Mouse (Mus musculus) lung, embryonic 15.5 days (tissue): ENCODE data around the gene Dntt. TPM values are rescaled to one million over a fixed set of nuclear protein-coding genes. Genes with fewer than 3 reads are reported as not detected.
A peak's percentile ranks its signal among the peaks of the same experiment; 100 is the strongest.

Source experiments
- ATAC-seq: fragments of 200-750 bp; cut with Nextera tagmentation; 2 replicates; pipeline ENCODE4 v1.8.0; 2017; ENCODE audit warnings: moderate number of reproducible peaks, borderline replicate concordance; ENCODE audit not compliant: low FRiP score, low TSS enrichment; ENCODE audit errors: extremely low read depth
- H3K27ac ChIP-seq: fragments of 300-500 bp; sonication (generic); 2 replicates; pipeline ENCODE4 v1.5.1; 2015; ENCODE audit warnings: moderate library complexity, mild to moderate bottlenecking, inconsistent platforms
- H3K27me3 ChIP-seq: fragments of 300-500 bp; sonication (generic); 2 replicates; pipeline ENCODE4 v1.6.1; 2015; ENCODE audit warnings: inconsistent platforms
- H3K36me3 ChIP-seq: fragments of 300-500 bp; sonication (generic); 2 replicates; pipeline ENCODE4 v1.6.1; 2015; ENCODE audit warnings: inconsistent platforms
- H3K4me1 ChIP-seq: fragments of 300-500 bp; sonication (generic); 2 replicates; pipeline ENCODE4 v1.6.1; 2015; ENCODE audit warnings: inconsistent platforms
- H3K4me2 ChIP-seq: fragments of 300-500 bp; sonication (generic); 2 replicates; pipeline ENCODE4 v1.6.1; 2015; ENCODE audit warnings: inconsistent platforms, mild to moderate bottlenecking, moderate library complexity
- H3K4me3 ChIP-seq: fragments of 300-500 bp; sonication (generic); 2 replicates; pipeline ENCODE4 v1.5.1; 2015; ENCODE audit warnings: mild to moderate bottlenecking, inconsistent platforms
- H3K9ac ChIP-seq: fragments of 300-500 bp; sonication (generic); 2 replicates; pipeline ENCODE4 v1.6.1; 2015; ENCODE audit warnings: inconsistent platforms
- H3K9me3 ChIP-seq: fragments of 300-500 bp; sonication (generic); 2 replicates; pipeline ENCODE4 v1.6.1; 2016; ENCODE audit warnings: inconsistent platforms
- WGBS: fragments of 180-500 bp; shearing (Covaris S2); methylation state at CpG from one replicate; pipeline ENCODE4 v1.1.7; 2015; 5-methylcytosine and 5-hydroxymethylcytosine counted together
- polyA plus RNA-seq: library from polyadenylated mRNA; unstranded; fragments of >200 nt; fragmentation: Nextera tagmentation; extraction: Ambion mirVana; gene quantifications from 2 replicates; pipeline ENCODE4 v1.2.1, GENCODE M21; 2015

Dntt gene
- polyA plus RNA-seq, 1 experiment from 2014 or later = 0.19 TPM

DNA sequence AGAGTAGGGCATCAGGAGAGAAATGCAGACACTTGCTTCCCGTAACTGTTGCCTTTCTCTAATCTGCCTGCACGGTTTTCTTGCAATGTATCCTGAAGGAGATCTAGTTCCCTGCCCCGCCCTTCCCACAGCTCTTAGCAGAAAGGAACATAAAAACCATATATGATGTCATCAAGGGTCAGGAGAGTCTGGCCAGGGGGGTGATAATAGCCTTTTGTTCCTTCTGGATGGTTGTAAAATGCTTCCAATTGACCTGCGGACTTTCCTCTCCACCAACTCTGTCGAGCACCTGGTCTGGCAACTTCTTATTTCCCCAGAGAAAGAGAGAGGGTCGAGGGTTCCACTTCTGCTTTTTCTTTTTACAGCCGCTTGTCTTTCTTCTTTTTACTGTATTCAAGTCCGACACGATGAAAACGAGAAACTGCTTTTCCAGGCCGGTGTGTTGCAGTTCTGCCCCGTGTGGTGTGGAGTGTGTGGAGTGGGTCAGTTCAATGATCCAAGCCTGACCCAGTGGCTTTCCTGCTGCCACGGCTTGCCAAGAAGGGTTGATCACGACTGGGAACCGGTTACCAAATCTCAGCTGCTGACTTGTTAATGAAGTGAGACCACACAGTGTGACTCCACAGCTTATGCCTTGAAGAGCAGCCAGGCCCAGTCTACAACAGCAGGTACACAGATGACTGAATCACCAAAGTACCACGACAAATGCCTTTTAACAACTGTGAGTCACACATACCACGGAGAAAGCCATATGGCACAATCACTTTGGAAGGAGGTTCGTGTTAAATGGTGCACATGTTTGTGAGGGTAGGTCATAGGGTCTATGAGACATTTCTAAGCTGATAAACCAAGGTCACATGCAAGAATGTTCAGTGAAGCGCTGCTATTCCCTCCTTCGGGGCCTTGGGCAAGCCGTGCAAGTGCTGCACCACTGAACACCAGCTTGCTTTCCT is 33.4 kb upstream of the Dntt start:
- Histone ChIP-seq H3K9ac (no peak overlapping the region), H3K27ac (no peak overlapping the region), H3K27me3 (no peaks in the 10 kb centered on the region), H3K36me3 (no peaks in the 10 kb centered on the region), H3K9me3 (no peaks in the 10 kb centered on the region), H3K4me2 (no peak overlapping the region), H3K4me3 (no peak overlapping the region), H3K4me1 (0 out of 2 replicates have a peak, but pooled peaks cover 4% of the 10 kb centered on the region)
- WGBS = 39% methylated on average over 21 of the region's 21 CpGs
- ATAC-seq = no peak

DNA sequence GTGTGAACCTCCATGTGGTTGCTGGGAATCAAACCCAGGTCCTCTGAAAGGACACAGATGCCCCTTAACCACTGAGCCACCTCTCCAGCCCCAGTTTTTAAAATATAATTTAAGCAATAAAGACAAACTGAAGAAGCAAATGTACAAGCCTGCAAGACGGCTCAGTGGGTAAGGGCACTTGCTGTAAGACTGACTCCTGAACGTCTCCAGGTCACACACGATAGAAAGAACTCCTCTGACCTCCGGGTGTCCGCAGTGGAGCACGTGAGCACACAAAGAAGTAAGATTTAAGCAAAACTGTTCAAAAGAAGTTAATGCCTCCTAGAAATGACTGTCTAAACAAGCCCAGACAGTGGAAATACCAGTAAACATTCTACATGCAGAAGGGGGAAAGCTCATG is 32.4 kb upstream of the Dntt start:
- no peaks in the 10 kb centered on the region for H3K36me3 ChIP-seq
- H3K27ac ChIP-seq = no peak overlapping the region

DNA sequence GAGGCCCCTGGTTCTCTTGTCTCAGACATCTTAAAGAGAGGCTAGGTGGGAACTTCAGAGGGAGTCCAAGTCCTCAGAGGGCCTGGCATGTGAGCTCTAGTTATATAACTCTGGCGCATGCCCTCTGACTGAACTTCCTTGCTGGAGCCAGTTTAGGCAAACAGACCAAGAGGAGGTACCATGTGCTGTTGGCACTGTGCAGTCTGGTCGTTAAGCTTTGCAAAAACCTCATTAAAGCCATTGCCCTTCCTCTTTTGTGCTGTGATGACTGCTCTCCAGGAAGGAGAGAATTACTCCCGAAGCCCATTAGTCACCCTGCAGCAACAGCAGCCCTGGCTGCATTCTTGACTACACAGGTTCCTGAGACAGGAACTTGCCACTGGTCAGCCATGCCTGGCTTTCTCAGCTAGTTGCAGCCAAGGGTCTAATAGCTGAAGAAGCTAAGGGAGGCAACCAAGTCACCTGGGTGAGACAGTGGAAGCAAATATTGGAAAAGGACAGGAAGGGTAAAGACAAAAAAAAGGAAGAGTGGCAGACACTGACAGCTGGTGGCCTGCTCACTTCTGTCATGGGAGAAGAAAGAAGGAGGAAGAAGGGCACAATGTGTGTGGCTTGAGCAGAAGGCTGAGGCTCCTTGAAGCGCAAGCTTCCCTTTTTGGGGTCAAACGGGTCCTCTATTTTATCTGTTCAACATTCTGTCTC is 30.5 kb upstream of the Dntt start:
- Histone ChIP-seq H3K4me1 (0 out of 2 replicates have a peak, but pooled peaks cover 3% of the 10 kb centered on the region), H3K36me3 (no peaks in the 10 kb centered on the region), H3K4me2 (no peak overlapping the region), H3K9me3 (no peaks in the 10 kb centered on the region), H3K4me3 (no peak overlapping the region), H3K27me3 (no peaks in the 10 kb centered on the region), H3K9ac (no peak overlapping the region), H3K27ac (no peak overlapping the region)
- ATAC-seq = no peak
- 53% methylated on average over 5 of the region's 5 CpGs for WGBS

More for the DNA sequence above, 32.4 kb upstream of the Dntt start:
- Histone ChIP-seq H3K9ac (no peak overlapping the region), H3K4me3 (no peak overlapping the region), H3K27me3 (no peaks in the 10 kb centered on the region), H3K9me3 (no peaks in the 10 kb centered on the region), H3K4me2 (no peak overlapping the region), H3K4me1 (0 out of 2 replicates have a peak, but pooled peaks cover 4% of the 10 kb centered on the region)
- WGBS = 79% methylated on average over 6 of the region's 6 CpGs
- ATAC-seq = no peak

DNA sequence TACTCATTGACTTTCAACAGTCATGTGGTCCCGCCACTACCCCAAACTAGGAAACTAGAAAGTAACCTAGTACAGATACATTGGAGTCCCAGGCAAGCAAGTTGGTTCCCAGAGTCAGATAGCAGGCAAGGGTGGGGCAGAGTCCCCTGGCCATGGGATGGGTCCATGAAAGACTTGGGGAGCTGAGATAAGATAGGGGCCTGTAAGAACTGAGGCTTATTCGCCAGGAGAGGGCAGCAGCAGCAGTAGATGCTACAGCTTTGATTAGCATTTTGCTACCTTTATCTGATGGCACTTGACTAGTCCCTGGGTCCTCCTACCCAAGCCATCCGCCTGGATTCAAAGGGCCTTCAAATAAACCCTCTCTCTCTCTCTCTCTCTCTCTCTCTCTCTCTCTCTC is 29.5 kb upstream of the Dntt start:
- Histone ChIP-seq H3K4me2 (no peak overlapping the region), H3K27ac (no peak overlapping the region), H3K9ac (no peak overlapping the region), H3K9me3 (no peaks in the 10 kb centered on the region), H3K4me3 (no peak overlapping the region), H3K27me3 (no peaks in the 10 kb centered on the region), H3K4me1 (no peaks in the 10 kb centered on the region), H3K36me3 (no peaks in the 10 kb centered on the region)
- ATAC-seq = no peak
- WGBS = 56% methylated on average over 3 of the region's 3 CpGs

DNA sequence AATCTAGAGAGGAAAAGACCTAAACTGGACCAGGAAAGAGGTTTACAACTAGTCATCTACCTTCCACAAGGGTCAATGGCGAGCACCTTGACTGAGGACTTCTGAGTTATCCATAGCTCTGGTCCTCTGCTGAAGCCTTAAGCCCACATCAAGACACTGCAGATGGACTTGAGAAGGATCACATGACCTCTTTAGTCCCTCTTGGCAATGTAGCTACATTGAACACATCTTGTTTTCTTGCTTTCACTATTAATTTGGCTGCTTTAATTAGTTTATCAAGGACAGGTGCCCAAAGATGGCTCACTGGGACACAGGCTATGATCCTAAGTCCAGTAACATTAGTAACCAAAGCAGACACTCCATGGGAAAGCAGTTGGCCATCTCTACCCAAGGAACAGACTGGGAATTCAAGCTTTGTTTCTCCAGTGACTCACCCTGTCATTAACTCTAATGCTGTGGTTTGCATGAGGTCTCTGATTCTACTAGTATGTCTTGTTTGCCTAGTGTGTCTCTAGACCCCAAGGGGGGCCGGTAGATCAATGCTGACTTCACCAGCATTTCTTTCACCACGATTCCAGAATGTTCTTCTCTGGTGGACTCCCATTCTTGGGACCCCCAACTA is 25.3 kb upstream of the Dntt start:
- H3K9me3 ChIP-seq = no peaks in the 10 kb centered on the region
- no peaks in the 10 kb centered on the region for H3K27me3 ChIP-seq
- no peak overlapping the region for H3K27ac ChIP-seq
- peaks cover 6% of the 10 kb centered on the region; the same call in 1 of the 2 replicates for H3K4me1 ChIP-seq
- no peak overlapping the region for H3K4me2 ChIP-seq
- H3K9ac ChIP-seq = no peak overlapping the region
- 85% methylated on average over 3 of the region's 3 CpGs for WGBS
- no peak overlapping the region for H3K4me3 ChIP-seq
- no peaks in the 10 kb centered on the region for H3K36me3 ChIP-seq
- ATAC-seq = no peak

DNA sequence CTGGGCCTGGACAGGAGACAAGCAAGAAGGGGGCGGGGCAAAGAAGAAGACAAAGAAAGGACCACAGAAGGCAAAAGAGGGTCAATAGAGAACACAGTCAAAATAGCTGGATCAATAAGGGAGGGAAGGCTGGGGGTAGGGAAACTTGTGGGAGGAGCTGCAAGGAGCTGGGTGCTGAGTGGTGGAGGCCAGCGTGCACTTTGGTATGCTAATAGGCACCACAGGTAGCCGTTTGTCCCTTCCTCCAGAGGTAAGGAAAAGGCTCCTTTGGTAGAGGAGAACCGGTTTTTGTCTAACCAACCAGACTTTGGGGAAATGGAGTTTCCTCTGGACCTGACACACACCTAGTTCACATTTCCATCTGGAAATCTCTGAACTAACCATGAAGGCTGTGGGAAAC is 22.5 kb upstream of the Dntt start:
- Histone ChIP-seq H3K27me3 (no peaks in the 10 kb centered on the region), H3K36me3 (no peaks in the 10 kb centered on the region), H3K4me2 (no peak overlapping the region), H3K9me3 (no peaks in the 10 kb centered on the region), H3K4me1 (peaks cover 6% of the 10 kb centered on the region; the same call in 1 of the 2 replicates), H3K27ac (no peak overlapping the region), H3K4me3 (no peak overlapping the region), H3K9ac (no peak overlapping the region)
- no peak for ATAC-seq
- WGBS = 25% methylated on average over 4 of the region's 4 CpGs

DNA sequence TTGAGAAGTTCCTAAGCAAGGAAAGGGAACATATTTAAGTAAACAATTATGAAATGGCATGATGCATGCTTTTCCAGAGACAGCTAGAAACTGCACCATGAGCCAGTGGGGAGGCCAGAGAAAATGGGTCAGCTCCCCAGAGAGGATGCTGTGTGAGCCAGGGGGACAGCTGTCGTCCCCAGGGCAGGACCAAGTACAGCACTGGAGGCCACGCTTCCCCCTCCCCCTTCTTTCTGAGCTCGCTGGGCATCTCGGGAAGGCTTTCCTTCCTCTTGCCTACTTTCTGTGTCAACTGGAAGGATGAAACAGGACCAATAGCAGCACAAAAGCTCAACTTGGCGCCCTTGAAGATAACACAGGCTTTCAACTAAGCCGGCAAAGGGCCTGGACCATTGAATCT is 21.7 kb upstream of the Dntt start:
- Histone ChIP-seq H3K27ac (peak overlapping the region; percentile 4; the same call in 1 of the 2 replicates), H3K9ac (no peak overlapping the region), H3K27me3 (no peaks in the 10 kb centered on the region), H3K4me2 (no peak overlapping the region), H3K4me3 (no peak overlapping the region), H3K36me3 (no peaks in the 10 kb centered on the region), H3K4me1 (peaks cover 10% of the 10 kb centered on the region; the same call in 1 of the 2 replicates), H3K9me3 (no peaks in the 10 kb centered on the region)
- WGBS = 35% methylated on average over 6 of the region's 6 CpGs
- ATAC-seq = no peak

DNA sequence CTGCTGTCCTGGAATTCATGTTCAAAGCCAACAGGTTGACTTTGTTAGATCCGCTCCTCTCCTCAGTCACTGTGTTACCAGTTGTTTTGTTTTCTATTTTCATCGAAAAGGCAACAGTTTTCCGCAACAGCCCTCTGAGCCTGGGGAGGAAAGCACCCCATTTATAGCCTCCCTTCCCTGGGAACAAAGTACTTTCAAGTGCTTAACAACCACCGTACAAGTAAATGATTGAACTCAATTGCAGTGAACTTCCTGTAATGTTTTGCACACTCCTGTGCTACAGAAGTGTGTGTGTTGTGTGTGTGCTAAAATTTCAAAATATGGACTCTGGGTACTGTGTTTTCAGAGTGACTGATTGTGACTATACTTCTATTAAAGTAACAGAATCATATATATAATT is 21.3 kb upstream of the Dntt start:
- no peak overlapping the region for H3K9ac ChIP-seq

DNA sequence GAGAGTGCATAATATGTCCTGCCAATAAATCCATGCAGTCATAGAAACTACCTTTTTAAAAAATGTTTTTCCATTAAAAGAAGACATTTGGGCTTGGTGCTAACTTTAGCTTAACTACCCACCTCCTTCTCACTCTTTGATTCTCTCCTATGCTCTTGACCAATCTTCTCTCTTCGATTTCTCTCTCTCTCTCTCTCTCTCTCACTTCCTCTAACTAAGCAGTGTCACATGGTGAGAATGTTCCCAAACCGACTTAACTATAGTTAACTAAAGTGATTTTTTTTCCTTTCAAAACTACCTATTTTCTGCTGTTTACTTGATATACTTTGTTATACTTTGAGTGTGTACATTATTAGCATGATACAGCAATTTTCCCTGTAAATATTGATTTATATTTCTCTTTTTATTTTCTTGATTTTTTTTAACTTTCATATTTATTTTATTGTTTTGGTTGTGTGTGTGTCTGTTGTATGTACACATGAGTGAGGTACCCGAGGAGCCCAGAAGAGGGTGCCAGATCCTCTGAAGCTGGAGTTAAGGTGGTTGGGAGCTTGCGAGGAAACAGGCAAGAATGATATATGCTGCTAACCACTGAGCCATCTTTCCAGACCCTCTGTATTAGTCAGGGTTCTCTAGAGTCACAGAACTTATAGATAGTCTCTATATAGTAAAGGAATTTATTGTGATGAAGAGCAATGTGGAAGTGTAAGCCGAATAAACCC is 20.2 kb upstream of the Dntt start:
- H3K4me1 ChIP-seq = peaks cover 14% of the 10 kb centered on the region
- no peak for ATAC-seq
- no peak overlapping the region for H3K27ac ChIP-seq
- no peak overlapping the region for H3K4me2 ChIP-seq
- WGBS = 91% methylated on average over 5 of the region's 5 CpGs
- no peak overlapping the region for H3K9ac ChIP-seq
- H3K9me3 ChIP-seq = no peaks in the 10 kb centered on the region
- H3K27me3 ChIP-seq = no peaks in the 10 kb centered on the region
- H3K36me3 ChIP-seq = no peaks in the 10 kb centered on the region
- H3K4me3 ChIP-seq = no peak overlapping the region

More for the DNA sequence above, 21.3 kb upstream of the Dntt start:
- Histone ChIP-seq H3K9me3 (no peaks in the 10 kb centered on the region), H3K4me2 (no peak overlapping the region), H3K27me3 (no peaks in the 10 kb centered on the region), H3K4me3 (no peak overlapping the region), H3K4me1 (peaks cover 10% of the 10 kb centered on the region; the same call in 1 of the 2 replicates), H3K27ac (peak overlapping the region; percentile 4; the same call in 1 of the 2 replicates), H3K36me3 (no peaks in the 10 kb centered on the region)
- WGBS = 58% methylated on average over 4 of the region's 4 CpGs
- no peak for ATAC-seq

DNA sequence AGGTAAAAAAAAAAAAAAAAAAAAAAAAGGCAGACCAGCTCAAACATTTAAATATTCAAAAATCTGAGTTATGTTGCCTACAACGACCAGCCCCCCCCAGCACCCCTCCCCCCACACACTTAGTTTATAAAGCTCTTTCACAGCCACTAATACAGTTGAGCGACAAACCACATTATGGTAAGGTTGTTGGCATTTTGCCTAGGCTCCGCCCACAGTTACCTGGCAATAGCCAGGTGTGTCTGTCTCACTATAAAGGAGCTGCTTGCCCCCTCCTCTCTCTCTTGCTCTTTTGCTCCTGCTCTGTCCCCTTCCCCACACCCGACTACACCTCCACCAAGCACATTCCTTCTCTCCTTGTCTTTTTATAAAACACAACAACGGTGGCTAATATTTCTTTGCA is 17.4 kb upstream of the Dntt start:
- Histone ChIP-seq H3K9me3 (no peaks in the 10 kb centered on the region), H3K36me3 (no peaks in the 10 kb centered on the region), H3K27ac (no peak overlapping the region), H3K4me3 (no peak overlapping the region), H3K9ac (no peak overlapping the region), H3K4me2 (no peak overlapping the region), H3K27me3 (no peaks in the 10 kb centered on the region), H3K4me1 (peaks cover 20% of the 10 kb centered on the region)
- no peak for ATAC-seq
- WGBS = 19% methylated on average over 5 of the region's 5 CpGs

DNA sequence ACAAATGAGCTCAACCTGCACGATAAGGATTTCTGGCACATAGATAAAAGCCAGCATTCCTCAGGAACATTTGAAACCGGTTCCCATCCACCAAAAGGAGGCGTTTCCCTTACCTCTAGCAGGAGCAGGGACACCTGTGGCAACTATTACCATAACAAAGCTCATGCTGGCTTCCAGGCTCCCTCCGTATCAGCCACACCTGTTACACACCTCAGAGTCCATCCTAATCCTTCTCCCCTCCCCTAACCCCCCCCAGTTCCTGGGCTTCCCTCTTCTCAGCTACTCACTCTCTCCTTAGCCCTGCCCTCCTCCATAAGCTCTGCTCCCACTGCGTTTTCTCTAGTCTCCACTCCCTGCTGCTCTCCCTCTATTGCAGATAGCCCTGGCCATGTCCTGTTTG is 15.5 kb upstream of the Dntt start:
- 6% methylated on average over 5 of the region's 5 CpGs for WGBS
- Histone ChIP-seq H3K4me1 (peaks cover 15% of the 10 kb centered on the region), H3K4me2 (no peak overlapping the region; the same call in 1 of the 2 replicates), H3K4me3 (no peak overlapping the region), H3K27ac (peak overlapping the region; percentile 15; the same call in 1 of the 2 replicates), H3K36me3 (no peaks in the 10 kb centered on the region), H3K9me3 (no peaks in the 10 kb centered on the region), H3K27me3 (0 out of 2 replicates have a peak, but pooled peaks cover 4% of the 10 kb centered on the region), H3K9ac (no peak overlapping the region)
- ATAC-seq = peak; percentile 27; the same call in 1 of the 2 replicates
